Mouse (Mus musculus): ENCODE data around the gene Cbs.
A peak's percentile ranks its signal among the peaks of the same experiment; 100 is the strongest.

Cbs gene

GRCm38 (mm10) chr17:31594590-31594989, 42.4 kb downstream of the Cbs start:
- no peak for ATAC-seq (ENCODE audit: insufficient number of reproducible peaks, low FRiP score, low TSS enrichment)

DNA sequence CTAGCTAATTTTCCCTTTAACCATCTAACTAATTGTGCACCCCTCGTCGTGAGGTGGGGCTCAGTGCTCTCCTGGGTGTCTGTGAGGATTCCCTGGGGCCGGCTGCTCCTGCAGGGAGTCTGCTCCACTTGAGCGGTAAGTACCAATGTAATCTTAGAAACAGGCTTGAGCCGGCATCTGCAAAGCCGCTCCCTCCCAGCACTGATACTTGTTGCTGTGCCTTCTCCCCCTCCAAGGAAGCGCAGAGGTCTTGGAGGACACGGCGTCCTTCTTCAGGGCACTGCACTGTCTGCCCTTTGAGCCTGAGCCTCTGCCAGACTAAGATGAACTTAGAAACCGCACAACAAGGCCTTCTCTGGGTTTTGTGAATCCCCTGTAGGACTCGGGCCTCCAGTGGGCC, 46.2 kb downstream of the Cbs start:
- ATAC-seq (ENCODE audit: insufficient number of reproducible peaks, low FRiP score, low TSS enrichment), result no peak

- no peak for ATAC-seq (ENCODE audit: insufficient number of reproducible peaks, low FRiP score, low TSS enrichment)
Observed at GRCm38 (mm10) chr17:31588726-31589125, 48.3 kb downstream of the Cbs start.

DNA sequence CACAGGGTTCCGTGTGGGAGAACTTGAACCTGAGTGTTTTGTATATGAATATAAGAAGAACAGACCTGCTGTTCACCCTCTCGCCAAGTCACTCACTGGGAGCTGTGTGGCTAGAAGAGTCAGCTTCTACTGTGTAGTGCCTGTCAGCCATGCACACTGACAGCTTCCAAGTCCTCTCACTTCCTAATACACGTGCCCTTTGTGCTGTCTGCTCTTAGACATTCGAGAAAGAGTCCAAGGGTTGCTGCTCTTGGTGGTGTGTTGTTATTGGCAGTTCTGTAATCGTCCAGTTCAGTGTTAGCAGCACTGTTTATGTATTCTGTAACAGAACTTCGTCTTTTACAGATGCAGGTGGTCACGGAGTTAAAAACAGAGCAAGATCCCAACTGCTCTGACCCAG, 48.9 kb downstream of the Cbs start:
- ATAC-seq (ENCODE audit: insufficient number of reproducible peaks, low FRiP score, low TSS enrichment), result no peak

DNA sequence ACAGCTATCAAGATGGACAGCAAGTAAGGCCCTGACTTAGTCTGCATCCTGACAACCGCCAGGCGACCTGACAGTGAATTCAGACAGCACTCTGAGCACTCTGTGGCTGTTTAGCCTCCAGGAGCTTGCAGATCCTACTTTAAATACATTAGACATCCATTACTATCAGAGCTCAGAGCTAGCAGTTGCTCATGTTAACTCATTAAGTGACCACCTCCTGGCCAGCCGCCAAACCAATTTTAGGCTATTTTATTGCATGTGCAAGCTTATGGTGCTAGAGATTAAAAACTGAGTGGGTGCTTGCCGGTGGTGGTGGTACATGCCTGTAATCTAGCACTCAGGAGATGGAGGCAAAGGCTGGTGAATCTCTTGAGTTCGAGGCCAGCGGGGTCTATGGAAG, 53.3 kb downstream of the Cbs start:
- ATAC-seq (ENCODE audit: insufficient number of reproducible peaks, low FRiP score, low TSS enrichment), result no peak

DNA sequence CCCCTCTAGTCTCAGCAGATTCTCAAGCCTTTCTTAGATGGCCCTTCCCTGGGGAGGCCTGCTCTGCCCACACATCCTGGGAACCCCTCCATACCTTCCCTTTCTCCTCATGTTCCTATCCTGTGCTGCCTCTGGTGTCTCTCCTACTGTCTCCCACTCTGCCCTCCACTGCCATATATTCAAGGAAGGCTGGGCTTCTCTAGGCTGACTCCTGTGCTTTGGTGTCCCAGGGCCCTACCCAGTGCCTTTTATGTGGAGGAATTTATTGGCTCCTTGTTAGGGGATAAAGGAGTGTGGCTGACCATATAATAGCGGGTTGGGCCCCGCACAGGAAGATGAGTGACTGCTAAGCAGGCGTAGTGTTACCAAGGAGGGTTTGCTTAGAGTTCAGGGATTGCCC, 53.9 kb downstream of the Cbs start:
- no peak for ATAC-seq (ENCODE audit: insufficient number of reproducible peaks, low FRiP score, low TSS enrichment)

- no peak for ATAC-seq (ENCODE audit: insufficient number of reproducible peaks, low FRiP score, low TSS enrichment)
Observed at GRCm38 (mm10) chr17:31580344-31580743, 56.7 kb downstream of the Cbs start.

- ATAC-seq (ENCODE audit: insufficient number of reproducible peaks, low FRiP score, low TSS enrichment), result peak; percentile 82
Observed at GRCm38 (mm10) chr17:31576394-31577175, 60.5 kb downstream of the Cbs start.

GRCm38 (mm10) chr17:31574662-31575061, 62.4 kb downstream of the Cbs start:
- ATAC-seq (ENCODE audit: insufficient number of reproducible peaks, low FRiP score, low TSS enrichment), result no peak

DNA sequence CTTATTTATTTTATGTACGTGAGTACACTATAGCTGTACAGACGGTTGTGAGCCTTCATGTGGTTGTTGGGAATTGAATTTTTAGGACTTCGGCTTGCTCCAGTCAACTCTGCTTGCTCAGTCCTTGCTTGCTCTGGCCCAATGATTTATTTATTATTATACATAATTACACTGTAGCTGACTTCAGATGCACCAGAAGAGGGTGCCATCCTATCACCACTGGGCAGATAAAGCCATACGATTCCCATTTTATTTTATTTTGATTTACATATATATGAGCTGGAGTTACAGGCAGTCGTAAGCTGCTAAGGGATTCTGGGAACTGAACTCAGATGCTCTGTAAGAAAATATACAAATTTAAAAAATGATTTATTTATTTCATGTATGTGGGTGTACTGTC, 65.3 kb downstream of the Cbs start:
- ATAC-seq (ENCODE audit: insufficient number of reproducible peaks, low FRiP score, low TSS enrichment), result no peak

GRCm38 (mm10) chr17:31570321-31570925, 66.6 kb downstream of the Cbs start:
- 0 out of 2 replicates have a peak, but pooled peaks have one; percentile 68 for ATAC-seq (ENCODE audit: insufficient number of reproducible peaks, low FRiP score, low TSS enrichment)

GRCm38 (mm10) chr17:31569756-31570155, 67.3 kb downstream of the Cbs start:
- no peak for ATAC-seq (ENCODE audit: insufficient number of reproducible peaks, low FRiP score, low TSS enrichment)

GRCm38 (mm10) chr17:31566276-31566675, 70.8 kb downstream of the Cbs start:
- ATAC-seq (ENCODE audit: insufficient number of reproducible peaks, low FRiP score, low TSS enrichment), result no peak

DNA sequence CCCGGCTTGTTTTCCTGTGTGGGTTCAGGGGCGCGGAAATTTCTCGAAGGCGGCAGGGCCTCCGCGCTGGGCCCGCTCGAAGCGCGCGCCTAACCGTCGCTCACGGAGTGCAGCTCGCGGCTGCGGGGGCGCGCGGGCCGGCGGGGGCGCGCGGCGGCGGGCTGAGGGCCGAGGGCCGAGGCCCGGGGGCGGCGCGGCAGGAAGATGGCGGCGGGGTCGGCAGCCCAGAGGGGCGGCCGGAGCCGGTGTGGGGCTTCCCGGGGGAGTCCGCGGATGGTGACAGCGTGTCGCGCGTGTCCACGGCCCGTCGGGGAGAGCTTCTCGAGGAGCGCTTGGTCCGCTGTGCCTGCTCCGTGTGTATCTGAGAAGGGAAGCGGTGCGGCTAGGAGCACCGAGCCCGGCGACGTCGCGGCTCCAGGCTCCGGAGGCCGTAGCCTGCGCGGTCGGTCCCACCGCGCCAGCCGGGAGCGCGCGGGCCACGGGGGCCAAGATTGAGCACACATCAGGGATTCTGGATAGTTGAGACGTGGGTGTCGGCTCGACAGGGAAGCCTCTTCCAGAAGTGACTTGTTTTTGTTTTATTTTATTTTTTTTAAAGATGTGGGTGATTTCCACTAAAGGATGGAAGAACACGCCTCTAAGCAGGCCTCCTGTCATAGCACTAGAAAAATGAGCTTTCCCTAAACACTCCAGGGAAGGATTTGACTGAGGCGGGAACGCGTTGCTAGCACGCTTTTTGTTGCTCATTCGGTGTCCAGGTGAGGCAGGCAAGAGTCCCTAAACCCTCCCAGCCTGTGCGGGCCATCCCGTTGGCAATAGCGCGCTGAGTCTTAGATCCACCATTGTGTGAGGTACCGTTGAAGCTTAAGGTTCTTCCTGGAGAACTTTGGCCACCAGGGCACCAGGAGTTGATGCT, 71.6 kb downstream of the Cbs start:
- no peak; the same call in 1 of the 2 replicates for ATAC-seq (ENCODE audit: insufficient number of reproducible peaks, low FRiP score, low TSS enrichment)

- no peak for ATAC-seq (ENCODE audit: insufficient number of reproducible peaks, low FRiP score, low TSS enrichment)
Observed at GRCm38 (mm10) chr17:31564858-31565140, 72.2 kb downstream of the Cbs start.

DNA sequence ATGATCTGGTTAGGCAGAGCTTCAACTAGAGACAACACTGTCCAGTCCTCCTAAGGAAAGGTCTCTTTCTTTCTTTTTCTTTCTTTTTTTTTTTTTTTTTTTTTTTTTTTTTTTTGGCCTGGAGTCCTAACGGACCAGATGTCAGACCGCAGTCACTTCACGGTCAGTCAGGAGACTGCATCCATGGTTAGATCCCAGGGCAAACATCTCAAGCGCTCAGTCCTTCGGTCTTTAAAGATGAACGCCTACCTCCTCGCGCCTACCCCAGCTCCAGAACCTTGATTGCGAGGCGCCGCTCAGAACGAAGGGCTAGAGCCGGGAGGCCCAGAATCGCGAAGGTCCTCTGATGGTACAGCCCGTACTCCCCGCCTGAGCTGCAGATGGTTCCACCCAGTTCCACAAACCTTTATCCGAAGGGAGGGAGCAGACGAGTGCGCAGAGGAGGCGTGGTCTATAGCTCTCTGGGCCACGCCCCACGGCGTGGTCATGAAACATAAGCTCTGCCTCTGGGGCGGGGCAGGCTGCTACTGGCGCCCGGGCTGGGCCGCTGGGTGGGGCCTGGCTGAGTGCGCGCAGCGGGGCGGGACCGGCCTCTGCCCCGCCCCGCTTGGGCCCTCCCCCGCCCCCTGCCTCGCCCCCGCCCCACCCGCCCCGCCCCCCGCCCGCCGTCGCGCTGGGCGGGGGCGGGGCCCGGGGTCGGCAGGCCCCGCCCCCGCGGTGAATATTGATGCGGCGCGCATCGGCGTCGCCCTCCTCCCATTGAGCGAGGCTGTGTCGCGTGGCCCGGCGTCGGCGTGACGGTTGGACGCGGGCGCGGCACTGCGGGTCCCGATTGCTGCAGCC, 72.8 kb downstream of the Cbs start, which contains the start of gene Pknox1:
Gene Pknox1 (plus strand): TSS at position 720 of the 843 bp plus-strand sequence.
- ATAC-seq (ENCODE audit: insufficient number of reproducible peaks, low FRiP score, low TSS enrichment), result peak; percentile 91

- peak; percentile 15; the same call in 1 of the 2 replicates for ATAC-seq (ENCODE audit: insufficient number of reproducible peaks, low FRiP score, low TSS enrichment)
Observed at GRCm38 (mm10) chr17:31563632-31564014, 73.4 kb downstream of the Cbs start.

- ATAC-seq (ENCODE audit: insufficient number of reproducible peaks, low FRiP score, low TSS enrichment), result no peak
Observed at GRCm38 (mm10) chr17:31559021-31559789, 77.8 kb downstream of the Cbs start.

Measured in cerebellum, adult (tissue).